Mouse (Mus musculus): ENCODE measurements around the gene Oip5. TPM values are rescaled to one million over a fixed set of nuclear protein-coding genes. Genes with fewer than 3 reads are reported as not detected.

Gene Oip5
- polyA plus RNA-seq, 1 experiment: 6.6 TPM

GRCm38 (mm10) chr2:119581571-119581970 is 36.7 kb downstream of the Oip5 start:
- TF ChIP-seq POLR2A (IDR thresholded peaks at IDR 0.05; ENCODE audit: borderline replicate concordance, extremely low read depth, insufficient read depth, insufficient read length, poor library complexity, severe bottlenecking) (no peak), CTCF (IDR thresholded peaks at IDR 0.05; ENCODE audit: borderline replicate concordance, extremely low read depth, insufficient read depth, insufficient read length) (no peak)
- no peak for DNase-seq (ENCODE audit: low read depth)

DNA sequence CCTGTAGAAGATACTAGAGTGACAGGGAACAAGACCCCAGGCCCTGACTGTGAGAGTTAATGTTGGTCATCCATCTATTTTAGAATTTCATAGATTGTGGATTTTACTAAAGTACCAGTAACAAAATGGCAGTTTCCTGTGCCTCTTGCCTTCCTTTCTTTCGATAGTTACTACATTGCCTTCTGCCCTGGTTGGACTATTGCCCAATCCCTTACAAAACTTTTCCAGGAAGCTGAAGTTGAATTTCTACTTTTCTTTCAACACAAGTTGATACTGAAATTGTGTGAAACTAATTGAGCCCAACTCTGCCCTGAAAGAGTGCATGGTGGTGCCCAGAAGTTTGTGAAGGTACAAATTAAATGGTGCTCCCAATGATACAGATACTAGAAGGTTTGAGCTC is 45.8 kb downstream of the Oip5 start:
- TF ChIP-seq POLR2A (IDR thresholded peaks at IDR 0.05; ENCODE audit: borderline replicate concordance, extremely low read depth, insufficient read depth, insufficient read length, poor library complexity, severe bottlenecking) (no peak), CTCF (IDR thresholded peaks at IDR 0.05; ENCODE audit: borderline replicate concordance, extremely low read depth, insufficient read depth, insufficient read length) (no peak)
- no peak for DNase-seq (ENCODE audit: low read depth)

DNA sequence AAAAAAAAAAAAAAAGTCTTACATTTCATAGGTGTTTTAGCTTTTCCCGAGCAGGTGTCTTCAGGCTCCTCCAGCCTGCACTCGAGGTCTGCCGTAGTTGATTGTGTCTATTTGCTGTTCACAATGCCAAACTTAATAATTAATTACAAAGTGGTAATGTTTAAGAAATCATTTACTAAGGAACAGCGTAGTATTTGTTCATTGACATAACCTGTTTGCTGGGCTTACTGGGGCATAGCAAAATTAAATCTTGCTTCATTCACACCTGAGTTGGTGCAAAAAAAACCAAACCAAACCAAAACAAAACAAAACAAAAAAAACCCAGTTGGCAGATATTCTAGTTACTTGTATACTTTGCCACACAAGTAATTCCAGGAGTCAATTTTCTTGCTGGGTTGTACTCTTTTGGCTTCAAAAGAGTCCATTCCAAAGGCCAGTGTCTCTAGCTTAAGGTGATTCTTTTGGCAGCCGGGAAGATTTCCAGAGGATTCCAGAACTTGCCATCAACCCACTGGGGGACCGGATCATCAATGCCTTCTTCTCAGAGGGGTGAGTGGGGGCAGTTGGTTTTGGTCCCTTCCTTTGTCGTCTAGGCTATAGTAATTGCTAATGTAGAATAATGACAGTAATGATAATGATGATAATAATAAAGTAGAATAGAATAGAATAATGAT is 52.0 kb downstream of the Oip5 start:
- TF ChIP-seq POLR2A (IDR thresholded peaks at IDR 0.05; ENCODE audit: borderline replicate concordance, extremely low read depth, insufficient read depth, insufficient read length, poor library complexity, severe bottlenecking) (no peak), CTCF (IDR thresholded peaks at IDR 0.05; ENCODE audit: borderline replicate concordance, extremely low read depth, insufficient read depth, insufficient read length) (no peak)
- DNase-seq (ENCODE audit: low read depth): no peak

DNA sequence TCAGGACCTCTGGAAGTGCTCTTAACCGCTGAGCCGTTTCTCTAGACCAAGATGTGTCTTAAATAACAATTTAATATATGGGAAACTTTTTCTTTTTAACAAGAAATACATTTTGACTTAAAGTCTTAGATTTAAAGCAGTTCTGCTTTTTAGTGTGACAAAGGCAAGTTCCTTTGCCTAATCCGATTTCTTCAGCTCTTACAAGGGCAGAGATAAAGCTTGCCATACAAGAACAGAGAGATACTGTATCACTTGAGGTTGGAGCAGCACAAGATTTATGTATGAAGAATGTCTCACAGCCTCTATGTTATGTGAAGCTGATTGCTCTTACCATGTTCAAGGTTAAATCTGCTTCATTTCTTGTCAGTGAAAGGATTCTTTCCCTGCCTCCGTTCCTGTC is 53.0 kb downstream of the Oip5 start:
- DNase-seq (ENCODE audit: low read depth): no peak
- TF ChIP-seq POLR2A (IDR thresholded peaks at IDR 0.05; ENCODE audit: borderline replicate concordance, extremely low read depth, insufficient read depth, insufficient read length, poor library complexity, severe bottlenecking) (no peak), CTCF (IDR thresholded peaks at IDR 0.05; ENCODE audit: borderline replicate concordance, extremely low read depth, insufficient read depth, insufficient read length) (no peak)

DNA sequence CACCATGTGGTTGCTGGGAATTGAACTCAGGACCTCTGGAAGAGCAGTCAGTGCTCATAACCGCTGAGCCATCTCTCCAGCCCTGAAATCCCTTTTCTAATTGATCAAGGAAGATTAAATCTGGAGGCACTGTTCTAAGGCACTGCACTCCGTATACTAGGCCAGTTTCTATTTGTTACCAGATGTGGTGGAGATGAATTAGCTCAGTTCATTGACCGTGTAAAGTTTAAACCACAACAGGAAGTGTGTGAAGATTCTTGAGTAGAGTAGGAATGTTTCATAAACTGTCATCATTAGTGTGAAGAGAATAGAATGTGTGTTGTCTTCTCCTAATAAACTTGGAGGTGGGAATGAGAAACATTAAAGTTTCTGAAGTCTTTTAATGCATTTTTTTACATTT is 56.5 kb downstream of the Oip5 start:
- no peak for DNase-seq (ENCODE audit: low read depth)
- TF ChIP-seq POLR2A (IDR thresholded peaks at IDR 0.05; ENCODE audit: borderline replicate concordance, extremely low read depth, insufficient read depth, insufficient read length, poor library complexity, severe bottlenecking) (no peak), CTCF (IDR thresholded peaks at IDR 0.05; ENCODE audit: borderline replicate concordance, extremely low read depth, insufficient read depth, insufficient read length) (no peak)

Other genes starting within 250 kb of the Oip5 start
- gene Ino80, start 140.8 kb downstream of the Oip5 start, polyA plus RNA-seq (2012; rRNA removed): 11.9 and 15.2 TPM in 2 replicates
- 0.32 and 0.44 TPM in 2 replicates for gene Exd1, start 70.8 kb downstream of the Oip5 start, polyA plus RNA-seq (2012; rRNA removed)
- gene Chp1, start 70.8 kb downstream of the Oip5 start, polyA plus RNA-seq (2012; rRNA removed): 63.6 and 67.7 TPM in 2 replicates
- 14.7 and 19.5 TPM in 2 replicates for gene Nusap1, start 171 bp downstream of the Oip5 start, polyA plus RNA-seq (2012; rRNA removed)
- 11.9 and 14.3 TPM in 2 replicates for gene Ndufaf1, start 44.4 kb upstream of the Oip5 start, polyA plus RNA-seq (2012; rRNA removed)
- 32.2 and 47.3 TPM in 2 replicates for gene Rtf1, start 56.6 kb upstream of the Oip5 start, polyA plus RNA-seq (2012; rRNA removed)
- gene Itpka, start 123.9 kb upstream of the Oip5 start, polyA plus RNA-seq (2012; rRNA removed): 0.42 and 0.68 TPM in 2 replicates
- 3.3 and 3.8 TPM in 2 replicates for gene Ltk, start 142.0 kb upstream of the Oip5 start, polyA plus RNA-seq (2012; rRNA removed)
- gene Rpap1, start 169.1 kb upstream of the Oip5 start, polyA plus RNA-seq (2012; rRNA removed): 24.7 and 25.8 TPM in 2 replicates
- 33.0 and 40.9 TPM in 2 replicates for gene Tyro3, start 179.3 kb upstream of the Oip5 start, polyA plus RNA-seq (2012; rRNA removed)

Measured in brain, embryonic 14.5 days (tissue).